Mouse (Mus musculus): ENCODE measurements around the gene Krt80.
"Not testable (repeated sequence)": the region's sequence is repeated elsewhere in the genome, so short reads cannot be mapped to it uniquely, and the experiment has no call there.

The Krt80 gene

GRCm38 (mm10) chr15:101341797-101342515 lies 28.0 kb downstream of the Krt80 start:
- no peak for DNase-seq (ENCODE audit: low spot score)

DNA sequence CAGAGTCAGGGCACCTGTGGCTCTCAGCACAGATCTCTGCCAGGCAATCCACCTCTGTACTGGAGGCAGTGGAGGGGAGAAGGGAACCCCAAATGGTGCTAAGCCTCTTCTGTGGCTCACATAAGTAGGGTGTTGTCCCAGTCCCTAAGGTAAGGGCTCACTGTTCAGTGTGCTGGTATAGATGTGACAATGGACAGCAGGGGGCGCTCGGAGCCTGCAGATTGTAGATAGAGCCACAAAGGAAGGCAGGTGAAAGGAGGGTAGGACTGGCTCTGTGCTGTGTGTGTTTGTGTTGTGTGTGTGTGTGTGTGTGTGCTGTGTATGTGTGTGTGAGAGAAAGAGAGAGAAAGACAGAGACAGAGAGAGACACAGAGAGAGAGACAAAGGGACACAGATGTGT lies 30.4 kb downstream of the Krt80 start:
- peak; percentile 50 for DNase-seq (ENCODE audit: low spot score)

- no peak for DNase-seq (ENCODE audit: low spot score)
Measured at GRCm38 (mm10) chr15:101338359-101338758, 31.6 kb downstream of the Krt80 start.

DNA sequence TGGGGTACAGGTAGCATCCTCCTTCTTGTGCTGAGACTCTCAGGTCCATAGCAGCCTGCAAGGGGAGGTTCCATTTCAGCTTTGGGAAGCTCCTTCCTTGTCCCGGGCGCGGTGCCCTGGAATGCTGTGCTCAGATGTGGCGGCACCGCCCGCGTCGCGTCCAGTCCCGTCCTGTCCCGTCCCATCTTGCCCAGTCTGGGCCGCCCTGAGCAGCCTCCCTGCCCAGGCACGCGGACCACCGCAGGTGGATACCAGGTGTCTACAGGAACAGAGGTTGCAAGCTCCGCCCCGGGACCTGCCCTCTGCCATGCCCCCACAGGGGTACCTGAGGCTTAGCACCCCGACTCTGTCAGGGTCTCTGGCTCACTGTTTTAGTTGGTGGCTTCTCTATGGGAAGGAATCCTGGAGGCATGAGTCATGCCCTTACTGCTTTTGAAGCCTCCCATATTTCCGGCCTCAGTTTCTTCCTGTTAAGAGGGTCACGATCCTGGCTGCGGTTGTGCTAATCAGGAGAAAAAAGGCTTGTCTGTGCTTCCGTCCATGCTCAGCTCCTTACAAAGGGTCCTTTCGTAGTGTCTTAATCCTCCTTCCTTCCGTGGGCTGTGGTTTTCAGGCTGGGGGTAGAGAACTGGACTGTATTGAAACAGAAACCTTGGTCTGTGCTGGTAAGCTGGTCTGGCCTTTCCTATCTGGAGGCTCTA lies 33.3 kb downstream of the Krt80 start:
- no peak for DNase-seq (ENCODE audit: low spot score)

DNA sequence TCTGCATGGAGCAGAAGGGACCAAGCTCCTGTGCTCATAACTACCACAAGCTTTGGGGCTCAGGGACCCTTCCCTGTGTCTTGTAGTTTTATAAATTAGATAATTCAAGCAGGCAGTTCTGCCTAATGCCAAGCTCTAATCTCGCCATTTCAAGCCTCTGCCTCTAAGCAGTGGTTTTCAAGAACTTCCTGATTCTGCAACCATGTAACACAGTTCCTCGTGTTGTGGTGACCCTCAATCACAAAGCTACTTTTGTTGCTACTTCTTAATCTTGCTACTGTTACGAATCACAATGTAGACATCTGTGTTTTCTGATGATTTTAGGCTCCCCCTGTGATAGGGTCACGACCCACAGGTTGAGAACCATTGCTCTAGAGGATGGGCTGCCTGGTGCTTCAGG lies 36.3 kb downstream of the Krt80 start:
- DNase-seq (ENCODE audit: low spot score), result no peak

GRCm38 (mm10) chr15:101333165-101333564 lies 36.8 kb downstream of the Krt80 start:
- no peak for DNase-seq (ENCODE audit: low spot score)

GRCm38 (mm10) chr15:101332370-101332769 lies 37.6 kb downstream of the Krt80 start:
- DNase-seq (ENCODE audit: low spot score), result no peak

DNA sequence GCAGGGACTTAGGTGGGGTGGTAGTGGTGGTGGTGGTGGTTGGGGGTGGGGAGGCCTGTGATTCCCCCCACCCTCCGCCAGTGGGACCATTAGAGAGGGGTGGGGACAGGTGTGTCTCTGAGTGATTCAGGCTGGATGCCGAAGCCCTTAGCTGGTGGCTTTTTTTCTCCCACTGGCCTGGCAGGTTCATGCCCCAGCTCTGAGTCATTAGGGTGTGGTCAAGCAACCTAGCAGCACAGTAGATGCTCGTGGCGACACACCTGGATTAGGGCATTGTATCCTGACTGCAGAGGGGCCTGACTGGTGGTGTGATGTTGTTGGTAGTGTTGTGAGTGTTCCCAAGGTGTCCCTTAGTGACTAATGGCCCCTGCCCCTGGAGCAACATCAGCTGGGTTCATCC lies 38.9 kb downstream of the Krt80 start:
- DNase-seq (ENCODE audit: low spot score), result no peak

DNA sequence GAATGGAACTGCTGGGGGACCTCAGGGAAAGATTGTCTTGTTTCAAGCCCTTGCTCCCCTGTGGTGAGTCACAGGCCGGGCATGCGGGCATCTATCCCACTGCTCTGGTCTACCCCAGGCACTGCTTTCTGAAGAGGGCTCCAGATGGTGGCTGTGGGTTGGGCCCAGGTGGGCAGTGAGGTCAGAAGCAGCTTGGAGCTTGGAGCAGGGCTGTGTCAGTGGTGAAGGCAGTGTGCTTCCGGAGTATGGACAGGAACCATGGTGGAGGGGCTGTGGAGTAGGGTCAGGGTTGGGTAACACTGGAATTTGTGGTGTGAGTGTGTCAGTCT lies 40.4 kb downstream of the Krt80 start:
- no peak for DNase-seq (ENCODE audit: low spot score)

DNA sequence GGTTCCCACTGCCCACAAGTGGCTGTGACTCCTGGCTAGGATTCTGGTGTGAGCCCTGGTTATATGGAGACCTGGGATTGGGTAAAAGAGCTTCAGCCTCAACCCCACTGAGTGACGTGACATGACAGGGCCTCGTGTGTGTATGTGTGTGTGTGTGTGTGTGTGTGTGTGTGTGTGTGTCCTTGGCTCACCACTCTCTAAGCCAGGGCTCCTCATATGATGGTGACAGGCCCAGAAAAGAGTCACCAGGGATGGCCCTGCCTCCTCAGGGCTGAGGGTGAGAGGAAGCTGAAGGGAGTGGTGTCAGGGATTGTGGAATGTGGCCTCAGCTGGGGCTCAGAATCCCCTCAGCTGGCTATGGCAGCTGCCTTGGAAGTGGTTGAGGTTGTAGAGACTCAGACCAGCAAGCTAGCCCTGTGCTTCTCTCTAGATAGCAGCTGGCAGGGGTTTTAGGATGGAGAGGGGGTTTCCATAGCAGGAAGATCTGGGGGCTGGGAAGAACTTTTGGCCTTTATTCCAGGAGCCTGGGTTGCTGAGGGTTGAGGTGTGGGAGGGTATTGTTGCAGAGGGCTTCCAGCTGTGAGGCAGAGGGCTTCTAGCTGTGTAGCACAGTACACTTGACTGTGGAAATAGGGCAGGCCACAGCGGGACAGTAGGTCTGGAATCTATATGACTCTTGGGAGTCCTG lies 40.9 kb downstream of the Krt80 start:
- no peak for DNase-seq (ENCODE audit: low spot score)

DNA sequence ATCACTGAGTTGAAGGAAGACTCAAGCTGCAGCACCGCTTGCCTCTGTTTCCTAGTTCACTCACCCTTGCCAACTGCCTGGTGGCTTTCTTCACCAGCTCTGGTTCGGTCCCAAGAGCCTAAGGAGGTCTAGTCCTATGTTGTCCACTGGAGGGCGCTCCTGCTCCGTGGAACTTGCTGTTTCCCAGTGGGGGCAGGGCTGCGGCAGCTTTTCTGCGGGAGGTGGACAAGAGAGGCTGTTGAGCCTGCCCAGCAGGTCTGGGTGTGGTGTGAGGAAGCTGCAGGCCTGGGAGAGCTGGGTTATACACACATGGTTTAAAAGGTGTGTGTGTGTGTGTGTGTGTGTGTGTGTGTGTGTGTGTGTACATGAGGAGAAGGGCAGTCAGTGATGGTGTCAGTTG lies 42.7 kb downstream of the Krt80 start:
- DNase-seq (ENCODE audit: low spot score), result peak; percentile 60

- no peak for DNase-seq (ENCODE audit: low spot score)
Measured at GRCm38 (mm10) chr15:101325991-101326534, 43.9 kb downstream of the Krt80 start.

DNA sequence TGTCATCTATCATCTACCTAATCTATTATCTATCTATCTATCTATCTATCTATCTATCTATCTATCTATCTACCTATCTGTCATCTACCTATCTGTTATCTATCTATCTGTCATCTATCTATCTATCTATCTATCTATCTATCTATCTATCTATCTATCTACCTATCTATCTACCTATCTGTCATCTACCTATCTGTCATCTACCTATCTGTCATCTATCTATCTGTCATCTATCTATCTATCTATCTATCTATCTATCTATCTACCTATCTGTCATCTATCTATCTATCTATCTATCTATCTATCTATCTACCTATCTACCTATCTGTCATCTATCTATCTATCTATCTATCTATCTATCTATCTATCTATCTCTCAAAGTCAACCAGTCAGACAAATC lies 45.6 kb downstream of the Krt80 start:
- DNase-seq (ENCODE audit: low spot score), result not testable (repeated sequence)

DNA sequence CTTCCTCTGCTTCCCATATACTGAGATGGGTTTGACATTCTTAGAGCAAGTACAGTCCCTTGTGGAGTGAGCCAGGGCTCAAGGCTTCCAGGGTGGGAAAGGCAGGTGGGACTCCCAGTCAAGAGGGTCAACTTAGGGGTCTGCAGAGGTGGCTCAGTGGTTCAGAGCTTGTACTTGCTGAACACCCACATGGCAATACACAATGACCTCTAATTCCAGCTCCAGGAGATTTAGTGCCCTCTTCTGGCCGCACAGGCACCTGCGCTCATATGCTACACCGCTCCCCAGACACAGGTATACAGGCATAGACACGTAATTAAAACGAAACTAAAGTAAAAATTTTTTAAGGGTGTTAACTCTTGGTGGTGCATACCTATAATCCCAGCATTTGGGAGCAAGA lies 46.5 kb downstream of the Krt80 start:
- DNase-seq (ENCODE audit: low spot score), result no peak

- DNase-seq (ENCODE audit: low spot score), result no peak
Measured at GRCm38 (mm10) chr15:101322640-101323039, 47.3 kb downstream of the Krt80 start.

DNA sequence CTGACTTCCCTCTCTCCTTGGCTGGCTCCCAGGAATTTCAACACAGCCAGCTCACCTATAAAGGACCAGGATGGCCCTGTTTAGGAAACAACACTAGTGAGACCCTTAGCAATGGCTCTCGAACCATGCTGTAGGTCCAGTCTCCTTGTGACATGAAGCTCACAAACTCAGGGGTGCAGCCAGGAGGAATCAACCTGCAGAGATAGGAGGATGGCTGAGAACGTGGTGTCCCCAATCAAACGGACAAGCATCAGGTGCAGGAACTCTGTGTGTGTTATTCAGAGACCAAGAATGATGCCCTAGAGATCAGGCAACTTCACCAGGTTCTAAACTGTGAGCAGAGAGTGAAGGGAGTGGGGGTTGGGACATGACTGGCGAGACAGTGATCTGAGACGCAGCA lies 47.9 kb downstream of the Krt80 start:
- no peak for DNase-seq (ENCODE audit: low spot score)

DNA sequence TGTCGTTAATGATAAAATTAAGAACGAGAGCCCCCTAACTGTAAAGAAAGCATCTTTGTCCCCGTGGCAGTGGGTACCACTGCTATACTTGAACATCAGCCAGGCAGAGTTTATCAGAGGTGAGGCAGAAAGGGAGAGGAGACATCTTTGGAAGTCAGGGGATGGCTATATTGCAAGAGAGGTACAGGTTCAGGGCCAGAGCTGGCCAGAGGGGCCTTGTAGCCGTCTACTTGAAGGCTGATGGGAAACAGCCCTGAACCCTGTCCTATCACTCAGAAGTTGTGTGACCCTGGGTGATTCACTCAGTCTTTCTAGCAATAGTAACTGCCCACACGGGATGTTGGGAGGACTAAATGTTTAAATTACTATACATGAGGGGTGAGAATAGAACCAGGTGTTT lies 48.8 kb downstream of the Krt80 start:
- no peak for DNase-seq (ENCODE audit: low spot score)

DNA sequence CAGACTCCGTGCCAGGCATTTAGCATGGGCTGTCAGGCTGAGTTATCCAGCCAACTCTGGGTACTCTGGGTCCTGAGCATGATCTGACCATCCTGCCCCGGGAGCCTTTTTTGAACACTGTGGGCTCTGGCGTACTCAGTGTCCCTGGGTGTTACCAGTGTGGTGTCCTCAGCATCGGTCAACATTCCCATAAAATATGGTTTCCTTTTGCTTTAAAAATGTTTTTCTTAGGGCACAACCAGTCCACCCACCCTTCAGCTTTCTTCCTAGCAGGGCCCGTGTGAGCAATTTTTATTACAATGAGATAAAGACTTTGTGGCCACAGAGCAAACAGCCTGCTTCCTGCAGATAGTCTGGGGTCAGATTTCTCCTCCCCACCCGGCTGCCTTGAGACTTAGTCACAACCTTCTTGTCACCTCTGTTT lies 49.3 kb downstream of the Krt80 start:
- DNase-seq (ENCODE audit: low spot score), result peak; percentile 39

GRCm38 (mm10) chr15:101320010-101320617 lies 49.8 kb downstream of the Krt80 start:
- no peak for DNase-seq (ENCODE audit: low spot score)

DNA sequence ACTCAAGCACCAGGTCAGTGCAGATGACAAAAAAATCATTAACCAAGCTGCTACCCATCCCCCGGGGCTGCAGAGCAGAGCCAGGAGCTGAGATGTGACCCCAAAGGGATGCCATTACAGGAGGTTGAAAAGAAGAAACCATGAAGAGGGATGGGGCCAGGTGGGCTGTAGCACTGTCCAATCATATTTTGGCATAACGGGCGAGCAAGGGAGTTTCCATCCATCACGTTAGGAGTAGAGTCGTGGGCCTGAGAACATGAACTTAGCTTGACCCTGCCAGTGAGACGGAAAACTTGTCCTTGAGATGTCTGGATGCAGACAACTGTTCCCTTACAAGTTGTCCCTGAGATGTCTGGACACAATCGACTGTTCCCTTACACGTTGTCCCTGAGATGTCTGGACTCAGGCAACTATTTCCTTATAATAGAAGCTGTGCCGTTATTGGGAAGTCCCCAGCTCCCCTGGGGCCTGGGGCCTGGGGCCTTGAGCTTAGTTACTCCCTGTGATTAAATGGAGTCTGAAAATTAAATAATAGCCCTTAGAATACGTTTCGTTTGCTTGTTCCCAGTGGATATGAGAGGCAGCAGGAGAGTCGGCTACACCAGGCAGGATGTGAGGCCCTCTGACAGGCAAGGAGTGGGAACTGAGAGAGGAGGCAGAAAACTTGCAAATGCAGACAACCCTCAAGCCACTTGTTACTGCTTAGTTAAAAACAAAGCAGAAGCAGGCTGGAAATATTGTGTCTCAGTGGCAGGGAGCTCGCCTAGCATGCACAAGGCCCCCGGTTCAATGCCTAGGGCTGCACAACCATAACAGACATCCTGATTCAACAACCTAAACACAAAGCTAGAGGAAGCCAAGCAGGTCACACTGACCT lies 50.8 kb downstream of the Krt80 start:
- DNase-seq (ENCODE audit: low spot score), result peak; percentile 54

DNA sequence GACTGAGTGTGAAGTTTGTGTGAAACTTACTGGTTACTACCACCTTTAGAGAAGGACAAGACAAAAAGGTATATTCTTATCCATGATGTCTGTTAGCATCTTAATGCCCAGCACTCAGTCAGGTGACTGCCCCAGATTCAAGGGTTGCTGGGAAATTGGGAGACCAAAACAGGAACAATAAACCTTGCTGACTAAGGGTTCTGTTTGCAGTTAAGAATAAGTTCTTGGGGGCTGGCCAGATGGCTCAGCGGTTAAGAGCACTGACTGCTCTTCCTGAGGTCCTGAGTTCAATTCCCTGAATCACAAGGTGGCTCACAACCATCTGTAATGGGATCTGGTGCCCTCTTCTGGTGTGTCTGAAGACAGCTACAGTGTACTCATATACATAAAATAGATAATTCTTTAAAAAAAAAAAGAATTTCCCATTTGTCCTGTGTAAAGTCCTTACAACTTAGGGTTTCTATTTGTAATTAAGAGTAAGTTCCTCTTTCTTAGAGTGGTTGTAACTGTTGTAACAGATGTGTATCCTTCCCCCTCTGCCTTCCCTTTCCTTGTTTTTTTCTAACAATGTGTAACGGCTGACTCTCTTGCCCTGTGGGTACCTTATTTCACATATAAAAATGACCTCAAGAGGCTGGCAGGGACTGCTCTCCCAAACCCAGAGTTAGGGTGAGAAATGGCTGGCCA lies 52.0 kb downstream of the Krt80 start:
- DNase-seq (ENCODE audit: low spot score), result no peak
